Mouse (Mus musculus) cerebellum, adult 9-10 months (tissue): ENCODE results near the gene Lad1.
A peak's percentile ranks its signal among the peaks of the same experiment; 100 is the strongest.

Experiments used
- DNase-seq: peaks from one replicate; pipeline ENCODE4 v3.0.0; 2022

The Lad1 gene

DNA sequence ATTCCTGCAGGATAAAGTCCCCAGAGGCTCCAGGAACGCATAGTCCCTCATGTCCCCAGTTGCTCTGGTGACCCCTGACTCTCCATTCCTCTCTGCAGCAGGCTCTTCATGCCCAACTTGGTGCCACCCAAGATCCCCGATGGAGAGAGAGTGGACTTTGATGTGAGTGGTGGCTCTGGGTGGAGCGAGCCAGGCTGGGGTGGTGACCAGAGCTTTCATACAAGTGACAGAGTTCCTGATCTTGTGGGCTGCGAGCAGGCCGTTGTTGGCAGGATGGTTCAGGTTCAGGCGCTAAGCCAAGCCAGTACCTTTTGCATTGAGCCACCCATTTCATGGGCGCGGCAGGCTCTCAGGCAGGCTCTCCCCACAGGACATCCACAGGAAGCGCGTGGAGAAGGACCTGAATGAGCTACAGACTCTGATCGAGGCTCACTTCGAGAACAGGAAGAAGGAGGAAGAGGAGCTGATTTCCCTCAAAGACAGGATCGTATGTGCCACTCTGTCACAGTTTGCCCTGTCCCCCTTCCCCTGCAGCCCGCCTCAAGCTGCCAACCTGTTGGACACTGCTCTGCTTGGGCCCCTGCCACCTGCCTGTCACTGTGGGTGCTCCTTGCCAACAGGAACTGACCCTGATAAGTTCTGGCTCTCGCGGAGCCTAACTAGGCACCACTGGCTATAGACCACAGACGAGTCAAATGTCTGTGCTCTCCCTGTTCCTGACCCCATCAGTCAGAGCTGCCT, 29.4 kb downstream of the Lad1 start:
- DNase-seq = no peak

DNA sequence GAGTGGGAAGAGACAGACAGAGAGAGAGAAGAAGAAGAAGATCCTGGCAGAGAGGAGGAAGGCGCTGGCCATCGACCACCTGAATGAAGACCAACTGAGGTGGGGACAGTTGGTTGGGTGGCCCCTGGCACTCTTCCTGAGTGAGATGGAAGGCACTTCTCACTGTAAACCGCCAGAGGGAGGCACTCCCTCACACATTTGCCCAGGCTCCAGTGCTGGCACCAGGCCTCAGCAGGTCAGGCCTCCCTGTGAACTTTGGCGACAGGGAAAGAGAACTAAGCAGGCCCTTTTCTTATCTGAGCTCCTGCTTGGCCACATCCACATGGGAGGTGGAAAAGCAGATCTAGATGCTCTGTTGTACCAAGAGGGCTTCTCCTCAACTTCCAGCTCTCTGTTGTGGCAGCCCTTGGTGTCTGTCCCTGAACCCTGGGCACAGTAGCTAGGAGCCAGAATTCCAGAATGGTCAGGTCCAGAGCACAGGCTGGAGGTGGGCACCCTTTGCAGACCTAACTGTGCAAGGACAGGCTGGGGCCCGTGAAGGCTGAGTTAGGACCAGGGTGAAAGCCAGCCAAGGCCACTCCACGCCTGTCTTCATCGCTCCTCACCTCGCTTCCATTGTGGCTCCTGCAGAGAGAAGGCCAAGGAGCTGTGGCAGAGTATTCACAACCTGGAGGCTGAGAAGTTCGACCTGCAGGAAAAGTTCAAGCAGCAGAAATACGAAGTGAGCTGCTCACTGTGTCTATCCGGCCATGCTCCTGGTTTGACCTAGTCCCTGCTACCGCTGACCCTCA, 32.5 kb downstream of the Lad1 start:
- no peak for DNase-seq

DNA sequence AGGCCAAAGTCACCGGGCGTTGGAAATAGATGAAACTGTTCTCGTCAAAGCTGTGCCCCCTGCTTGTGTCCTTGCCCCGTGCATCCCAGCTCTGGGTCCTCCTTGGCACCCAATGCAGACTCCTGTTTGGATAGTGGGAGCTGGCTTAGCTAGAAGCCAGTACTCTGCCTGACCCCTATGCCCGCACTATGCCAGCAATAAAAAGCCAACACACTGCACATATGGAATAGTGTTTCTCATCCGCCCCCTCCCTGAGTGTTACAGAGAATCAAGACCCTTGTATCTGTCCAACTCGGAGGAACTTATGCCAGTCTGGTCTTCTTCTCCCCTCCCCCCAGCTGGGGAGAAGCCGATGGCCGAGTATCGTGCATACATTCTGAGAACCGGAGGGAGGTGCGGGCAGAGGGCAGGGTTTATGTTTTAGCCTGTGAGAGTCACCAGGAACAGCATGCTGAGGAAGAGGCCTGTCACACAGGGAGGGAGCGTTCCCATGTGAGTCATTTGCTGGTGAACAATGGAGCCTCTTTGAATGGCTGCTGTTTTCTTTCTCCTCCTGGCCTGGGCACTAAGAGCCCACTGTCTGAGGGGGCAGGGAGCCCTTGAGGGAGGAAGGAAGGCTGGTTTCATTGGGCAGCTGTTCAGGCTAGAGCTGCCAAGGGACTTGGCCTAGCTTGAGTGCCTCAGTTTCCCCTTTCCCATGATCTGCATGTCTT, 33.8 kb downstream of the Lad1 start:
- DNase-seq = peak; percentile 3

DNA sequence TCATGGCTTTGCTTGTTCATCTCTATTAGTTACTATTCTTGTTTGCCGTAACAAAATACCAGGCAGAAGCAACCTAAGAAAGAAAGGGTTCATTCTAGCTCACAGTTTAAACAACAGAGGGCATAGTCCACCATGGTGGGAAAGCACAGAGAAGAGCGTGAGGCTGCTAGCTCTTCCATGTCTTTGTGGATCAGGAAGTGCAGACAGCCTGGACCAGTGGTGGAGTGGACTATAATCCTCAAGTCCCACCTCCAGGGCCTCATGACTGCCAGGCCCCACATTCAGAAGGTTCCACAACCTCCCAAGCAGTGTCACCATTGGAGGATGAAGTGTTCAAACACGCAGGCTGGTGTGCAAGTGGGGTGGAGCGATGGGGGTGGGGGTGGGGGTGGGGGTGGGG, 34.8 kb downstream of the Lad1 start:
- no peak for DNase-seq

DNA sequence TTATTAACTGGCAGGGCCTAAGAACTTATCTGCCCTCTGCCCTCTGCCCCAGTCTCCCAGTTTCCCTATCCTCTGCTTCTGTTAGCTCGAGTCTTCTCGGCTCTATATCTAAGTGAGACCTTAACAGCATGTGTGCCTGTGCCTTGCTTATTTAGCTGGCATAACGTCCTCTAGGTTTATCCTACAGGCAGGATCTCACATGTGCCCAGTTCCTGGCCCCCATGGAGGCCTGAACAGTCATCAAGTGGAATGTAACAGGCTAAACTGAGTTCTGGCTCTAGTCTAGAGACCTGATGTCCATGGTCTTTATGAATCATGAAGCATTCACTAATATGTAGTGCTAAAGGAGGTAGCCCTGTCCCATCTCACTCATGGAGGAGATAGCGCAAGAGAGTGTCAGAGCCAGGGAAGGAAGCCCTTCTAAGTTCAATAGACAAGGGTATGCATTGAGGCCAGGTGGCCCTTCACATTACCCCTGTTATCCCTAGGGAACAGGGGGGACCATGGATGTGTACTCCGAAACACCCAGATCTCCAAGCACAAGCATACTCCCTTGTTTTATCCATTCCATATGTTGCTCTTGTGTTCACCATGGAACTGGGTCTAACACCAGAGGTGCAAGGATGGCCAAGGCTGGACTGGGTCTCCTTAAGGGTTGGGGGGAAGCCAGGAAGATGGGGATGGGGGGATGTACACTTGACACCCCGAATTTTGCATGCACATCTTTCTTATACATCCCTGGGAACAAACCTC, 36.4 kb downstream of the Lad1 start:
- DNase-seq = no peak

DNA sequence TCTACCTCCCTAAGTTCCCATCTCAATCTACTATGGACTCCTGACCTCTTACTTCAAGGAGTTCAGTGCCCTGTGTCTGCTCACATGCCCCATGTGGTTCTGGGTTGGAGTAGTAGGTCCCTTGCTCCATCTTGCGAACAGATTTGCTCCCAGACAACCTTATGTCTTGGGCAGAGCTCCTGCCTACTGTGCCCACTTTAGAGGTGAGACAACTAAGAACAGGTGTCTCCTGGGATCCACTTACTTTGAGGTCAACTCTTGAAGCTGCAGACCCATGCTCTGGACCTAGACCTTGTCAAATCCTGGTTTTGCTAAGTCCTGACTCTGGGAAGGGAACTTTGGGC, 36.9 kb downstream of the Lad1 start:
- no peak for DNase-seq

DNA sequence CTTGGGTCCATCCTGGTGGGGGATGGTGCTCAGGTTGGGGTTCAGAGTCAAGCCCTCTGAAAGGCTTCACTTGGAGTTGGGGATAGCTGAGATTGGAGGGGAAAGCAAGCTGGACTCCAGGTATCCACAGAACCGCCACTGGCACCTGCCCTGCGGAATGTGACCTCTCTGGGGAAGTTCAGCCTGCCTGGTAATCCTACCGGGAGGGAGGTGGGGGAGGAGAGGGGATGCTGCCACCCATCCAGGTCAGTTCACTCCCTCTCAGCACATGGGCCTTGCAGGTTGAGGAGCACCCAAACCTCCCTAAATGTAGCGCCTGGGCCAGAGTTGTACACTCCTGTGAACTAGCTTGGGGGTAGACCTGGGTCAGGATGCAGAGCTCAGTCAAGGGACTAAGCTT, 37.7 kb downstream of the Lad1 start:
- DNase-seq = no peak

DNA sequence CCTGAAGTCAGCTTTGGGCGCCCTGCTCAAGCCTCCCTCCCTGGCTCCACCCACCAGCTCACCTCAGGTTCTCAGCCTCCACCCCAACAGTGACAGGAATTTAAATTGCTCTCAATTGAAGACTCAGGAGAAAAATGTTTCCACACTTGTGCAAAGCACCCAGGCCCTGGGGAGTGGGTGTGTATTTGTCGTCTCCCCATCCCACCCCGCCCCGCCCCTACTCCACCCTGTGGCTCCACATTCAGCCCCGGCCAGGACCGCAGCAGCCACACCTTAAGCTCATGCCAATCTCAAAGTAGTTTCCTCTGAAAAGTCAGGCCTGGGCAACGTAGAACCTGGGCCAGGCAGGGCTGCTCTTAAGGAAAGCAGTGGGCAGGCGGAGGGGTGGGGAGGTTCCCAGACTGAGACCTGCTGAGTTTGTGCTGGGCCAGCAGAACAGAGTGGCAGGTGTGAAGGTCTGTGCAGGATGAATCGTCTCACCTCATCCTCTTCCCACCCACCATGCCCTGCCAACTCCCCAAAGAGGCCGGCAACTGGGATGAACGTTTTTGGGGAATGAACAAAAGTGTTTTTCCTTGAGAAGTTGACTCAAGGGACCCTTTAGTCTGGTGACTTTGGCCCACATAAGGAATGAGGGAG, 38.9 kb downstream of the Lad1 start:
- no peak for DNase-seq

DNA sequence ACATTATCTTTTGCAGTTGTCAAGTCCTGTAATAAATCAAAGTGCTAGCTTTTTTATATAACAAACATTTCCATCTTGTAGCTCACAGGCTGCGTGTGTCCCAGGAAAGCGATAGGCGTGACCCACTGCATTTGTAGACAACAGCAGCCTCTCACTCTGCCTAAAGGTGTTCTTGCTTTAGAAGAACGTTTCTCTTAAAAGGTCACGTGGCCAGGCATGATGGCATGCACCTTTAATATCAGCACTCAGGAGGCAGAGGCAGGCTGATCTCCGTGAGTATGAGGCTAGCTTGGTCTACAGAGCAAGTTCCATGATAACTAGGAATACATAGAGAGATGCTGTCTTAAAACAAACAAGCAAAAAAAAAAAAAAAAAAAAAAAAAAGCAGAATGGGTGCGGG, 40.1 kb downstream of the Lad1 start:
- DNase-seq = no peak

DNA sequence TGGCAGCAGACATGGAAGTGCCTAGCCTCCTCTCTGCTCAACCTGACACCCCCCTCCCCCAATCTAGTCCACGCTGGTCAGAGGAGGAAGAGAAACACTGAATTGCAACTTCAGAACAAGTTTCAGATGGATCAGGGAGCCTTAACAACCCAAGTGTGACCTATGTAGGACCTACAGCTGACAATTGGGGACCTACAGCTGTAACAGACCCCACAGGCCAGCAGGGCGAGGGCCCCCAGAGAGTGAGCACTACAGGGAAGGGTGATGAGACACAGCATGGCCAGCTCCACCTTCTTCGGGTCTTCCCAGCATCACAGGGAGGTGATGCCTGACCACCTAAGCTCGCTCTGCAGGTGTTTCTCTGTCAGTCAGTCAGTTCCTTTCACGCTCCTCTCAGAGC, 42.7 kb downstream of the Lad1 start:
- DNase-seq = no peak

DNA sequence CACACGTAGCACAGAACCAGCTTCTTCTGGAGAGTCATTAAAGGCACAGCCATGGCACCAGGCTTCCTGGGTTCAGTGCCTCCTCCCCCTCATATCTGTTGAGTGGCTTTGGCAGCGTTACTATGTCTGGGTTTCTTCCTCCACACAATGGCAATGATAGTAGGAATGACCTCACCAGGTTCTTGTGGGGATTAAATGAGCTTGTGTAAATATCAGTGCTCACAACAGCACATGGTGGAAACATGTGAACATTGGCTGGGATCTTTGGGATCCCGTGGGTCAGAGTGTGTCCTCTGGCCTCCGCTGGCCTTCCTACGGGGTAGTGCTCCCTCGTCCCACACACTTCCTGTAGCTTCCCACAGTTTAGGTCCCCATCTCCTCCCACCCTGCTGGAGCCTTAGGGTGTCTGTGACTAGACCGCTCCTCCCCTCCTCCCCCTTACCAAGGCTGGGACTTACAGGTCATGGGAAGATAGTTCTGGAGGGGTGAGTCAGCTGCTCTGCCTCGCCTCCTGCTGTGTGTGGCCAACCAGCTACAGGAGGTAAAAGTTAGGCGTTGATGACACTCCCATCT, 43.7 kb downstream of the Lad1 start:
- DNase-seq = no peak

DNA sequence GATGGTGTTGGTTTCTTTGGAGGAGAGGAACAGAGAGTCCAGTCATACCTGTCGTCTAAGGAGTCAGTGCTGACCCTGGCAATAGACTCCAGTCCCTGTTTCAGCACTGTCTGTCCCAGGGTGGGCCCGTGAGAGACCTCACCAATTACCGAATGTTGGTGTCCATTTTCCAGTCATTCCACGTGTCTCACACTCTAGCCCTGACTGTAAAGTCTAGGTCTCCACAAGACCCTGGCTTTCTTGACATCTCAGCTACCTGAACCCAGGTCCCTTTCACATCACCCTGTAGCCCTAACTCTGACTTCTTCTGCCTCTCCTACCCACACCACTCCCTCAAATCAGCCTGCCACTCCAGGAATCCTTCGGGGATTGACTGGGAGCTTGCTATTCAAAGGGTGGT, 44.2 kb downstream of the Lad1 start:
- no peak for DNase-seq

DNA sequence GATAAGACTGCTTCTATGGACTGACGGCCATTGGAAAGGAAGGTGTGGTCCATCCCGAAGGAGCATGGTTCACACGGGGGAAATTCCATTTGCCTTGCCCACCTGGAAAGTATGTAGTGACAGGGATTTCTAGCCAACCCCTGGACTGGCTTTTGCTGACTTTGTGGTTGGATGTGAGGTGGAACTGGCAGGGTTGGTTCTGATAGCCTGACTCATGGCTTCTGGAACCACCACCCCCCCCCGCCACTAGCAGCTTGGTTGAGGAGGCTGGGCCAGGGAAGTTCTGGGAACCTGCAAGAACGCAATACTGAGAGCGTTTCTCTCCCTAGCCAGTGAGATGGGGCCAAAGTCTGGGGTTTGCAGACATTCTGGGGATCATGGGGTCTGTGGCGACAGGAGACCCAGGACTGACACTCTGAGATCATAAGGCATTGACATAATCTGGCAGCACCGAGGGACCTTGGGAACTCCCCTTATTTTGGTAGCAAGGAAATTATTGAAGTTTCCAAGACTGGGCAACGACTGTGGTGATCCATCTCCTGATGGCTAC, 45.5 kb downstream of the Lad1 start:
- DNase-seq = no peak

DNA sequence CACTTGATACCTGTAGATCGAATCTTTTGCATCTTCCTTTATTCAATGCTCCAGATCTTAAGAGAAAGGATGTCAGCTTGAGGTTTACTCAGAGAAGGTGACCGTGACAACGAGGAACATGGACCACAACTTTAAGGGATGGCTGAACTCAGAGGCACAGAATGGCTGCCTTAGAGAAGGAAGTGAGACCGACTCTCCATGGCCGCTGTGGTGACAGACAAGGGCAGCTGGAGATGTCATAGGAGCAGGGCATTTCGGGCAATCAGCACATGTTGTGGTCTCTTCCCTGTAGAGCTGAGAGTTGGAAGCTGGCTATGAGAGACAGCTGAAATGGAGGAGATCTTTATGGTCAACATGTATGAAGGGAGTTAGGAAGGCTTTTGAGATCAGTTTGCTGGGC, 46.4 kb downstream of the Lad1 start:
- DNase-seq = no peak

DNA sequence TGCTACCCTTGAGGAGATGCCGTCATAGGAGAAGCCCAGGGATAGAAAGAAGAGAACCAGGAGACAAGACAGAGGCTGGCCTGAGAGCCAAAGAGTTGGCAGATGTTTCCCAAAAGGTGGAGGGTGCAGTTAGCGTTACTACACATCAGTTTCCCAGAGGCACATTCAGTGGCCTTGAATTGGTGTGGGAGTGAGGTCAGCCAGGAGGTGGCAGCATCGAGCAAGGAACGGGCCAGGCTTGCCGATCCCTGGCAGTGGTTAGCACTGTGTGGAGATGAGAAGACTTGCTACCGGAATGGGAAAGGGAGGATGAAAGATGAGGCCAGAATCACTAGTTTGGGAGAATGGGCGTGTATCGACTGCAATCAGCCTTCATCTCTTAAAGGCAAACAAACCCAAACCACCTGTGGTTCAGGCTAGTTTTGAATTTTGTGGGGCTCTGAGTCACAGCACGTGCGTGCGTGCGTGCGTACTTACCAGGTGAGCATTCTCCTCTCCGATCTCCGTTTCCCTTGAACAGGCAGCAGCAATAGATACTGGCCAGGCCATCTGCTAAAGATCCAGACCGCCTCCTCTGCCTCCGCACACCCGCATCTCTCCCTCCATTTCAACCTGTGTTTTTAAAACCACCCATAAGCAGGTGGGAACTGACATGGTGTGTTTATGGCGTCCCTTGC, 47.3 kb downstream of the Lad1 start:
- peak; percentile 79 for DNase-seq

DNA sequence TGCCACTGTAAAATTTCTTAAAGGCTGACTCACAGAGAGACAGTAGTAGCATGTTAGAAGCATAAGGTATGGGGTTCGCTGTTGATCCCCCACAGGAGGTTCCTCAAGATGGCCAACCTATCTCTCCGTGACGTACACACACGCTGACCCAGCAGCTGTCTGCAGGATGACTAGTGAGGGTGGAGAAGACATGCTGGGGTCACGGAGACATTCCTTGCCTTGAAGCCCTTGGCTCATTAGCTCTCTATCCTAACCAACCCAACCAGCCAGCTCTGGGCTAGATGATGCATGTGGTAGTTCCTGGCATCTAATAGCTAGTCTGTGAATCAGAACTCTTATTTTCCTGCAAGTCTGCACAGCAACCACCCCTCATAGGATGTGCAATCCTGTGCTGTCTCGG, 50.2 kb downstream of the Lad1 start:
- DNase-seq = no peak

DNA sequence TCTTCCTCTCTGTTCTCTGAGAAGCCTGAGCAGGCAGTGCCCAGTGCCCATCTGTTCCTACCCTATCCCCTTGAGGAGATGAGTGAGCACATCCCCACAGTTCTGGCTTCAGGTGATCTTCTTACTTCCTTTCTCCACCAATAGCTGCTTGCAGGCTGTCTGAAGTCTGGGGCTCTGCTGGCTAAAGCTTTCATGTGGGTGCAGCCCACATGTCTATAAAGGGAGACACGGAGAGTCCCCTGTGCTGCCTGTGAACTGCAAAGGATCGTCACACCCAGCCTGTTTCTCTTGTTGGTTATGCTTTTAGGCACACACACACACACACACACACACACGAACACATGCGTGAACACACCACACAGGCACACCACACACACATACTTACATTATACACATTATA, 54.6 kb downstream of the Lad1 start:
- no peak for DNase-seq

DNA sequence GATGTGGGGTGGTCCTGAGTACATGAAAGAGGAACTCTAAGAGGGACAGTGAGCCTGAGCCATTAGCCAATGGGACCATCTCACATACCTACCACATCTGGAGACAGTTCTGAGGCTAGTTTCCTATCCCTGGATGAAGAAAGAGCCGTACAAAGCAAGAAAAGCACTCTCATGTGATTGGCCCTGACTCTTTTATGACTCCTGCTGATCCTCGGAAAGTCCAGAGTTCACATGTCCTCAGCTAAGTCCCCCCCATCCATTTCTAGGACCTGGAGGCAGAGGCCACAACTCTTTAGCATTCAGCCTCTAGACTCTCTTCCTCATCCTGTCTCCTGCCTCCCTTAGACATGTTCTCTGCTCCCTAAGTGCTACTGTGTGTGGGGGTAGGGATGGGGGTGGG, 58.9 kb downstream of the Lad1 start:
- DNase-seq = no peak

DNA sequence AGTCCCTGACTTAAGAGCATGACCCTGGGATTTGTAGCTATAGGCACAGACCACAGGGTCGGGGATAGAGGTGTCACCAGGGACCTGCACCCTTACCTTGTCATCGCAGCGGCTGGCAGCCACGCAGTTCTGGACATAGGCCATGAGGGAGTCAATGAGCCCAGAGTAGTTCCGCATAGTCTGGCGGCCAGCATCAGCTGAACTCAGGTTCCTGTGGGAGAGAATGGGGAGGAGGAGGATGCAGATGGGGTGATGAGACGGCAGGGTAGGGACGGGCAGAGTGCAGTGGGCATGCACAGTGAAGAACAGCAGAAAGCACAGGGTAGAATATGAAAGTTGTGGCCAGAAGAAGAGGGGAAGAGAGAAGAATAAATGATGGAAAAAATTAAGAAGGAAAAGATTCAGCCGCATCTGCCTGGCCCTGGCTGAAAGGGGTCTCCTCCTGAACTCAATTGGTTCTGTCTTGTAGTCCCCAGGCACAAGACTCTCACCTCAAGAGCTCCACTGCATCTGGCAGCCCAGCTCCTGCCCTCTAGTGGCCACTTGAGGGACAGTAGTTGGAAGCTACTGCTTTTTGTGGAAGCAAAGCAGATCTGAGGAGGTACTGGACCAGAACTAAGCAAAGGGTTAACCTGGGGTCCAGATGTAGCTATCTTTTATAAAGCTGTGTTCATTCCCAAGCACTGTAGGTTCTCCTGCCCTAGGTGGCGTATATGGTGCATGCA, 64.1 kb downstream of the Lad1 start:
- DNase-seq = peak; percentile 33
